Mouse (Mus musculus): ENCODE measurements around the gene Gpc4.

GRCm38 (mm10) chrX:52154821-52155220 is 10.2 kb downstream of the Gpc4 start:
- TF ChIP-seq HCFC1 (IDR thresholded peaks at IDR 0.05; ENCODE audit: low read depth, low read length), result no peak
- TF ChIP-seq BHLHE40 (IDR thresholded peaks at IDR 0.05; ENCODE audit: low read depth, low read length), result no peak
- no peak for TF ChIP-seq CTCF (conservative IDR thresholded peaks at IDR 0.05 in 1 of 2, IDR thresholded peaks at IDR 0.05 in 1 of 2; ENCODE audit: low read depth in 2 of 2, low read length in 2 of 2)
- TF ChIP-seq MAZ (IDR thresholded peaks at IDR 0.05; ENCODE audit: low read depth, low read length), result no peak
- TF ChIP-seq EP300 (IDR thresholded peaks at IDR 0.05; ENCODE audit: low read length), result no peak
- TF ChIP-seq USF2 (conservative IDR thresholded peaks at IDR 0.05; ENCODE audit: low read depth, low read length), result no peak
- no peak for TF ChIP-seq POLR2A (IDR thresholded peaks at IDR 0.05; ENCODE audit: low read depth, low read length)
- no peak for TF ChIP-seq MAFK (IDR thresholded peaks at IDR 0.05; ENCODE audit: insufficient replicate concordance, low read length)
- no peak for TF ChIP-seq MEF2A (IDR thresholded peaks at IDR 0.05; ENCODE audit: borderline replicate concordance, low read depth, low read length)
- no peak for TF ChIP-seq UBTF (IDR thresholded peaks at IDR 0.05; ENCODE audit: low read depth, low read length)
- no peak for TF ChIP-seq USF1 (IDR thresholded peaks at IDR 0.05; ENCODE audit: low read depth, low read length)
- no peak for TF ChIP-seq TCF12 (IDR thresholded peaks at IDR 0.05; ENCODE audit: low read depth, low read length)
